Mouse (Mus musculus) embryonic fibroblast, embryonic 13.5 days (primary cell): ENCODE data around the gene Nkx1-1.

Experiments
- CTCF ChIP-seq: IDR thresholded peaks from 2 replicates; pipeline ENCODE4 v1.5.1; 2011; ENCODE audit warnings: mild to moderate bottlenecking, control low read depth, low read length, moderate library complexity, borderline replicate concordance; ENCODE audit not compliant: insufficient read depth
- POLR2A ChIP-seq: IDR thresholded peaks from 2 replicates; pipeline ENCODE4 v1.6.1; 2011; ENCODE audit warnings: low read depth, mild to moderate bottlenecking, control low read depth, low read length, moderate library complexity

- TF ChIP-seq POLR2A (no peak), CTCF (no peak)
Measured at GRCm38 (mm10) chr5:33481318-33481685, 47.5 kb upstream of the Nkx1-1 start.
